Mouse (Mus musculus): Measurements from ENCODE around the gene Srpk1. TPM values are rescaled to one million over a fixed set of nuclear protein-coding genes. Genes with fewer than 3 reads are reported as not detected.
"Not testable (repeated sequence)": the region's sequence is repeated elsewhere in the genome, so short reads cannot be mapped to it uniquely, and the experiment has no call there.

Srpk1 gene
- total RNA-seq, 2 experiments from 2014 or later: 127 to 133 TPM

GRCm38 (mm10) chr17:28560598-28560997, 61.9 kb downstream of the Srpk1 start, which contains the start of gene Clps:
TSS of gene Clps (minus strand) at chr17:28560766.
- intact Hi-C loops (cut with DNase I): no loop called here
- DNase-seq: no peak

GRCm38 (mm10) chr17:28557772-28558171, 64.7 kb downstream of the Srpk1 start:
- intact Hi-C loops (cut with DNase I): no loop called here
- DNase-seq: no peak

- intact Hi-C loops (cut with DNase I): no loop called here
Observed at GRCm38 (mm10) chr17:28556635-28557396, 65.7 kb downstream of the Srpk1 start.

GRCm38 (mm10) chr17:28554021-28554420, 68.5 kb downstream of the Srpk1 start:
- intact Hi-C loops (cut with DNase I): not testable (repeated sequence)

More at GRCm38 (mm10) chr17:28556635-28557396, 65.7 kb downstream of the Srpk1 start:
- DNase-seq: no peak

GRCm38 (mm10) chr17:28553040-28553793, 69.3 kb downstream of the Srpk1 start:
- peak; percentile 73 for DNase-seq
- intact Hi-C loops (cut with DNase I): no loop called here

More at GRCm38 (mm10) chr17:28554021-28554420, 68.5 kb downstream of the Srpk1 start:
- not testable (repeated sequence) for DNase-seq

- intact Hi-C loops (cut with DNase I): no loop called here
- DNase-seq: no peak
Observed at GRCm38 (mm10) chr17:28549111-28549510, 73.4 kb downstream of the Srpk1 start, which contains the start of gene Clpsl2. TSS of gene Clpsl2 (plus strand) at chr17:28549411.

- DNase-seq: no peak
- intact Hi-C loops (cut with DNase I): no loop called here
Observed at GRCm38 (mm10) chr17:28548550-28548949, 74.0 kb downstream of the Srpk1 start.

- DNase-seq: no peak
- intact Hi-C loops (cut with DNase I): no loop called here
Observed at GRCm38 (mm10) chr17:28546925-28547324, 75.6 kb downstream of the Srpk1 start.

- intact Hi-C loops (cut with DNase I): no loop called here
- DNase-seq: no peak
Observed at GRCm38 (mm10) chr17:28537881-28538280, 84.6 kb downstream of the Srpk1 start.

Small RNA genes lying within 50 kb of the gene (microRNA-seq; reads per million reads assigned to microRNA genes)
- gene Mir6969: not detected

Other genes starting within 250 kb of the Srpk1 start
- 10 to 100 TPM; 39.0 to 40.9 TPM for gene Fkbp5, start 105.2 kb downstream of the Srpk1 start, total RNA-seq (2021)
- not detected for gene Armc12, start 91.9 kb downstream of the Srpk1 start, total RNA-seq (2021)
- gene Clpsl2, start 73.3 kb downstream of the Srpk1 start, total RNA-seq (2021): not detected
- gene Clps, start 61.9 kb downstream of the Srpk1 start, total RNA-seq (2021): not detected
- 1 to 10 TPM; 7.4 to 8.1 TPM for gene Lhfpl5, start 47.1 kb downstream of the Srpk1 start, total RNA-seq (2021)
- gene Slc26a8, start 67.5 kb upstream of the Srpk1 start, total RNA-seq (2021): 10 to 100 TPM in 1 of 2 experiments, 1 to 10 TPM in 1; 6.2 to 10.4 TPM
- gene Mapk14, start 68.6 kb upstream of the Srpk1 start, total RNA-seq (2021): 10 to 100 TPM; 46.5 to 53.2 TPM
- 1 to 10 TPM; 2.0 to 3.4 TPM for gene AC170998.1, start 103.4 kb upstream of the Srpk1 start, total RNA-seq (2021)
- gene Mapk13, start 146.6 kb upstream of the Srpk1 start, total RNA-seq (2021): under 1 TPM; 0.72 to 0.83 TPM
- 10 to 100 TPM; 40.4 to 41.5 TPM for gene Brpf3, start 178.4 kb upstream of the Srpk1 start, total RNA-seq (2021)
- gene Pnpla1, start 235.7 kb upstream of the Srpk1 start, total RNA-seq (2021): under 1 TPM; 0.22 to 0.42 TPM